ENCODE assay signal across 8 mouse cellular contexts in the genomic region with DNA sequence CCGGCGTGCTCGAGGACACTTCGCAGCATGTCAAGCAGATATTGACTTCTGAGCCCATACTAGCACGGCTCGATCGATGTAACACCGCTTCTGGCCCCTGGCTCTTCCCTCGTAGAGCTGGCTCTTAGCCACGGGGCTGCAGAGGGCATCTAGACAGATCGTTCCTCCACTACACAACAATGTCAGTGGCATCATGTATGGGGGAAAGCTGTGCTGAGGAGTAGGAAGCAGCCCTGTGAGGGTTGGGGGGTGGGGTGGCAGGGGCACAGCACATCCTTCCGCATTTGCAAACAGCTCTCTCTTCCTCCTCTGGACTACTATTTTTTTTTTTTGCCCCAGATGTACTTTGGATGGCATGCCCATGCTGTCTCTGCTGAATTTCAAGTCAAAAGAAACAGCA.
DNase-seq lines count a peak whose midpoint lies in the region; ATAC-seq and TF ChIP-seq lines count a peak whose summit lies in the region.

No protein-coding gene starts in this region.

- no peaks in the 10 kb centered on the region for H3K36me3 ChIP-seq in spleen, adult 2 months (ENCODE audit: control insufficient read depth, insufficient read depth, low read length)

- H3K27me3 ChIP-seq in spleen, adult 2 months (ENCODE audit: control insufficient read depth, insufficient read depth, low read length) = no peaks in the 10 kb centered on the region

- ATAC-seq in megakaryocyte, adult 5-6 weeks (ENCODE audit: poor library complexity, severe bottlenecking) = peak; percentile 88
- ATAC-seq in megakaryocyte-erythroid progenitor cell, adult 5-6 weeks (replicated peaks; ENCODE audit: low FRiP score, low TSS enrichment, poor library complexity, severe bottlenecking) = no peak

- WGBS in spleen, adult 2 months = 4% methylated on average over 12 of the region's 12 CpGs

- TF ChIP-seq CTCF in spleen, adult 2 months (IDR thresholded peaks at IDR 0.05; ENCODE audit: extremely low read depth, insufficient read depth, insufficient read length, insufficient replicate concordance) = no peak

- peaks cover 11% of the 10 kb centered on the region; the same call in 1 of the 2 replicates for H3K4me1 ChIP-seq in spleen, adult 2 months (ENCODE audit: control insufficient read depth, insufficient read depth, insufficient read length)

- H3K27ac ChIP-seq in spleen, adult 2 months (ENCODE audit: insufficient read depth, low read length) = no peak overlapping the region

- DNase-seq in heart, adult 11 months = peak; percentile 90
- DNase-seq in heart, adult 9 months (ENCODE audit: low spot score in 2 of 2) = no peak
- peak; percentile 5 to 10 for DNase-seq in spleen, adult 2 months (ENCODE audit: low read depth in 1 of 2, low spot score in 2 of 2)
- DNase-seq in spleen, adult 12 weeks (ENCODE audit: low spot score) = no peak
- no peak for DNase-seq in adrenal gland, postnatal 4 days (ENCODE audit: low spot score in 2 of 2)
- no peak for DNase-seq in adrenal gland, postnatal 14 days

- peak overlapping the region; percentile 45 for H3K4me3 ChIP-seq in spleen, adult 2 months (ENCODE audit: extremely low read depth, insufficient read depth, insufficient read length)

- no peak for TF ChIP-seq POLR2A in spleen, adult 2 months (IDR thresholded peaks at IDR 0.05; ENCODE audit: low read depth, low read length)

Comparison
In these comparisons a context has a peak if more than half of its experiments do, and no peak if none do; other contexts are left out.
1. DNase-seq: peak in heart, adult 11 months (single experiment) and spleen, adult 2 months (2 of 2); none in heart, adult 9 months (0 of 2), spleen, adult 12 weeks (single experiment), adrenal gland, postnatal 4 days (0 of 2) and adrenal gland, postnatal 14 days (single experiment).